Mouse (Mus musculus) embryonic facial prominence, embryonic 11.5 days (tissue): ENCODE results near the gene Ola1. TPM values are rescaled to one million over a fixed set of nuclear protein-coding genes. Genes with fewer than 3 reads are reported as not detected.

Source experiments
- ATAC-seq: fragments of 200-750 bp; cut with Nextera tagmentation; replicated peaks from 2 replicates; pipeline ENCODE4 v1.8.0; 2017; ENCODE audit warnings: low read depth; ENCODE audit not compliant: insufficient number of reproducible peaks, low FRiP score, low TSS enrichment
- DNase-seq: peaks from one replicate; pipeline ENCODE4 v3.0.0-alpha.2; 2015; ENCODE audit warnings: low spot score
- H3K27ac ChIP-seq: fragments of 300-500 bp; sonication (generic); replicated peaks from 2 replicates; pipeline ENCODE4 v1.5.1; 2014; ENCODE audit warnings: mild to moderate bottlenecking, low read depth, low read length, control low read depth
- H3K27me3 ChIP-seq: fragments of 300-500 bp; sonication (generic); 2 replicates; pipeline ENCODE4 v1.6.1; 2014; ENCODE audit warnings: mild to moderate bottlenecking, low read length, moderate library complexity, mixed read lengths; ENCODE audit not compliant: control insufficient read depth, insufficient read depth
- H3K36me3 ChIP-seq: fragments of 300-500 bp; sonication (generic); replicated peaks from 2 replicates; pipeline ENCODE4 v1.6.1; 2014; ENCODE audit warnings: low read depth, mild to moderate bottlenecking, low read length, moderate library complexity, mixed read lengths; ENCODE audit not compliant: control insufficient read depth, insufficient read depth
- H3K4me1 ChIP-seq: fragments of 300-500 bp; sonication (generic); 2 replicates; pipeline ENCODE4 v1.6.1; 2014; ENCODE audit warnings: low read length, mixed read lengths; ENCODE audit not compliant: control insufficient read depth, insufficient read depth
- H3K4me2 ChIP-seq: fragments of 300-500 bp; sonication (generic); 2 replicates; pipeline ENCODE4 v1.6.1; 2014; ENCODE audit warnings: low read depth, mild to moderate bottlenecking, control low read depth, low read length, moderate library complexity
- H3K4me3 ChIP-seq: fragments of 300-500 bp; sonication (generic); 2 replicates; pipeline ENCODE4 v1.5.1; 2014; ENCODE audit warnings: low read depth, low read length, control low read depth
- H3K9ac ChIP-seq: fragments of 300-500 bp; sonication (generic); replicated peaks from 2 replicates; pipeline ENCODE4 v1.6.1; 2014; ENCODE audit warnings: mild to moderate bottlenecking, control low read depth, low read length
- H3K9me3 ChIP-seq: fragments of 300-500 bp; sonication (generic); replicated peaks from 2 replicates; pipeline ENCODE4 v1.6.1; 2016; ENCODE audit warnings: mild to moderate bottlenecking, low read length, inconsistent platforms, mixed read lengths; ENCODE audit not compliant: control insufficient read depth
- WGBS: fragments of 180-500 bp; shearing (Covaris S2); extraction: QIAGEN DNeasy Blood & Tissue Kit; methylation state at CpG from one replicate; pipeline ENCODE4 v1.1.7; 2014; 5-methylcytosine and 5-hydroxymethylcytosine counted together
- polyA plus RNA-seq: library from polyadenylated mRNA; unstranded; fragments of >200 nt; fragmentation: Nextera tagmentation; extraction: Ambion mirVana; gene quantifications from 2 replicates; pipeline ENCODE4 v1.2.1, GENCODE M21; 2014

Gene Ola1
- polyA plus RNA-seq, 1 experiment from 2014 or later, result 117 TPM

- 51% methylated on average over 2 of the region's 2 CpGs for WGBS
- DNase-seq, result no peak
- Histone ChIP-seq H3K4me2 (no peak overlapping the region), H3K27me3 (no peaks in the 10 kb centered on the region), H3K9me3 (no peaks in the 10 kb centered on the region), H3K9ac (no peak overlapping the region), H3K4me3 (no peak overlapping the region), H3K4me1 (no peaks in the 10 kb centered on the region), H3K27ac (no peak overlapping the region), H3K36me3 (no peaks in the 10 kb centered on the region)
- no peak for ATAC-seq
These were observed 75.0 kb downstream of the Ola1 start for GRCm38 (mm10) chr2:73143732-73144131.

GRCm38 (mm10) chr2:73142832-73143470 lies 75.8 kb downstream of the Ola1 start:
- 20% methylated on average over 7 of the region's 7 CpGs for whole genome bisulfite sequencing
- Histone ChIP-seq H3K27ac (no peak overlapping the region), H3K36me3 (no peaks in the 10 kb centered on the region), H3K4me2 (no peak overlapping the region), H3K9me3 (no peaks in the 10 kb centered on the region), H3K4me3 (no peak overlapping the region), H3K27me3 (no peaks in the 10 kb centered on the region), H3K4me1 (no peaks in the 10 kb centered on the region), H3K9ac (no peak overlapping the region)
- DNase-seq, result peak; percentile 26
- 0 out of 2 replicates have a peak, but pooled peaks have one; percentile 52 for ATAC-seq

GRCm38 (mm10) chr2:73132897-73133296 lies 85.8 kb downstream of the Ola1 start:
- no peaks in the 10 kb centered on the region for H3K4me1 ChIP-seq
- DNase-seq, result no peak
- H3K27me3 ChIP-seq, result no peaks in the 10 kb centered on the region
- H3K4me3 ChIP-seq, result no peak overlapping the region
- H3K27ac ChIP-seq, result no peak overlapping the region
- H3K9me3 ChIP-seq, result no peaks in the 10 kb centered on the region
- H3K36me3 ChIP-seq, result no peaks in the 10 kb centered on the region
- no peak overlapping the region for H3K4me2 ChIP-seq
- WGBS, result 89% methylated on average over 2 of the region's 2 CpGs
- no peak for ATAC-seq
- H3K9ac ChIP-seq, result no peak overlapping the region

DNA sequence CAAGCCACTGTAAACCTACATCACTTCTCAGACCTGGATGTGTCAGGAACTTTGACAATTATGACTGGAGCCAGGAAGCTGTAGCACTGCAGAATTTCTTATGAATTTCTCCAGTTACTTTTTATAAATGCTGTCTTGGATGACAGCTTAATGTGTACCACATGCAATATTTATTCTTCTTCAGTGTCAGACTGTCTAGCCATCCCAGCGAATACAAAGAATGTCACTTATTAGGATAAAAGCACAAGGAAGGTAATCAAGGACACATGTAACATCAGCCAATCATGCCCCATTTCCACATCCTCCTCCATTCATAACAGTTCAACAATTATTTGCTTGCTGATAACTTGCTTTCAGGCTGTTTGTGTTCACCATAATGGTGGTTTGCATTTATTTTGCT lies 91.0 kb downstream of the Ola1 start:
- H3K27ac ChIP-seq, result no peak overlapping the region
- WGBS, result 42% methylated on average over 1 of the region's 1 CpGs
- no peak overlapping the region for H3K9ac ChIP-seq
- no peaks in the 10 kb centered on the region for H3K9me3 ChIP-seq
- H3K36me3 ChIP-seq, result no peaks in the 10 kb centered on the region
- DNase-seq, result peak; percentile 12
- H3K4me2 ChIP-seq, result no peak overlapping the region
- H3K4me3 ChIP-seq, result no peak overlapping the region
- H3K27me3 ChIP-seq, result no peaks in the 10 kb centered on the region
- no peaks in the 10 kb centered on the region for H3K4me1 ChIP-seq
- ATAC-seq, result no peak

DNA sequence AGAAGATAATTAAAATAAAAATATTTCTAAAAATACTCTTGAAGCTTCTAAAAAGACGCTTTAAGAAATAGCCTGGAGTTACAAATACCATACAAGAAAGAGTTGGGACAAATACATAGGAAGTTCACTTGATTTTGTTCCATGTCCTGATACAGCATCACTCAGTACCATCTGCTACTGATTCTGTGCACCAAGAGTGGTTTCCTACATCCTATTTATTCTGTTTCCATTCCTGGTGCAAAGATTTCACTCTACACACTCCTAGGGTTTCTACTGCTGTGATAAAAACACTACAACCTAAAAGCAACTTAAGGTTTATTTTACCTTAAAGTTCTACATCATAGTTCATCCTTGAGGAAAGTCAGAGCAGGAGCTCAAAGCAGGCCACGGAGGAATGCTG lies 99.9 kb downstream of the Ola1 start:
- Histone ChIP-seq H3K9ac (no peak overlapping the region), H3K4me3 (no peak overlapping the region), H3K36me3 (no peaks in the 10 kb centered on the region), H3K4me1 (no peaks in the 10 kb centered on the region), H3K27ac (no peak overlapping the region), H3K27me3 (no peaks in the 10 kb centered on the region), H3K4me2 (no peak overlapping the region), H3K9me3 (no peaks in the 10 kb centered on the region)
- no peak for ATAC-seq
- 79% methylated on average over 2 of the region's 2 CpGs for WGBS
- DNase-seq, result no peak

DNA sequence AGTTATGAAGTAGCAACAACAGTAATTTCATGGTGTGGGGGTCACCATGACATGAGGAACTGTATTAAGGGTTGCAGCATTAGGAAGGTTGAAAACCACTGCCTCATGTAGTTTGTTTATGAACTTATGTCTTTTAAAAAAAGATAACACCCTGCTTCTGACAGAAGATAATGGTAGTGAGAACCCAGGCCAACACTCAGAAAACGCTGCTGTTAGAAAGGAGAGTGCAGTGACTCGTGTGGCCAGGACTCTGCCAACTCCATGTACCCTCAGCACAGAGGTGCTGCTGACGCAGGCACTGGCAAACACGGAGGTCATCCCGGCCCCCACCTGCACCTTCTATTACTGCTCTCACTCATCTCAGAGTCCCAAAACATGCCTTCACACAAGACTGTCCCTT lies 111.6 kb downstream of the Ola1 start:
- H3K4me3 ChIP-seq, result no peak overlapping the region
- H3K9ac ChIP-seq, result no peak overlapping the region
- ATAC-seq (no peak), DNase-seq (no peak)
- no peak overlapping the region for H3K27ac ChIP-seq
- no peaks in the 10 kb centered on the region for H3K27me3 ChIP-seq
- H3K4me2 ChIP-seq, result no peak overlapping the region
- WGBS, result 89% methylated on average over 5 of the region's 5 CpGs
- H3K9me3 ChIP-seq, result no peaks in the 10 kb centered on the region
- H3K36me3 ChIP-seq, result no peaks in the 10 kb centered on the region
- no peaks in the 10 kb centered on the region for H3K4me1 ChIP-seq

DNA sequence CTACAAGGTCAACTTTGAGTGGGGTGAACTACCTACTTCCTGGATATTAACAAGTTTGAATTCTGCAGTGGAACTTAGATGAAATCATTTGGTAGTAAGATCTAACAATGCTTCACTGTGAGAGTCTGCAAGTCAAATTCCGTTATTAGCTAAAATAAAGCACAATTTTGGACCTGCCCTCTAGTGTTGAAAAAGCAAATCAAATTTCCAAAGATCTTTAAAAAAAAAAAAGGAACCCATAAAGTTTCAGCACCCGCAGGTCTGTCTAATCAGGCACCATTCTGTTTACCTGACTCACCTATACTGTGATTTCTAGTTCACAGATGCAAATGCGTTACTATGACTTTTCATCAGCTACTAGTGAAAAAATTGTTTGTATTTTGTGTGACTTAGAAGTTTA lies 122.2 kb downstream of the Ola1 start:
- H3K36me3 ChIP-seq, result no peaks in the 10 kb centered on the region
- no peak overlapping the region for H3K9ac ChIP-seq
- H3K4me2 ChIP-seq, result no peak overlapping the region
- no peak overlapping the region for H3K27ac ChIP-seq
- ATAC-seq (no peak), DNase-seq (no peak)
- H3K27me3 ChIP-seq, result no peaks in the 10 kb centered on the region
- WGBS, result 85% methylated on average over 3 of the region's 3 CpGs
- H3K4me1 ChIP-seq, result no peaks in the 10 kb centered on the region
- no peak overlapping the region for H3K4me3 ChIP-seq
- H3K9me3 ChIP-seq, result no peaks in the 10 kb centered on the region

DNA sequence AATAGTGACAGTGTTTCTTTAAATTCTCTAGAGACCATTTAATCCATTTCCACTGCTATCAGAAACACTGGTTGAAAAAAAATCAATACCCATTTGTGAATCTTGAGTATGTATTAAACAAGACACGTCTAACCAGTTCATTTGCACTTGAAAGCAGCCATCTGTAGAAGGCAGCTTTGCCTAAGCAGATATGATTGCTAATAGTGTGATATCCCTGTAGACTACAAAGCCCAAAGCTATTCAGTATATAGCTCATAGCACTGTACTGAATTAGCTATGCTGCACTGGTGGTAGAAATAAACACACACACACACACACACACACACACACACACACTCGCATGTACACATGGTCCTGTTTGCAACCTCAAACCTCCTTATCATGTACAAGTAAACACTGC lies 123.4 kb downstream of the Ola1 start:
- no peak for ATAC-seq
- Histone ChIP-seq H3K9ac (no peak overlapping the region), H3K27ac (no peak overlapping the region), H3K4me2 (no peak overlapping the region), H3K9me3 (no peaks in the 10 kb centered on the region), H3K27me3 (no peaks in the 10 kb centered on the region), H3K4me1 (no peaks in the 10 kb centered on the region), H3K4me3 (no peak overlapping the region), H3K36me3 (no peaks in the 10 kb centered on the region)
- 80% methylated on average over 2 of the region's 2 CpGs for WGBS
- DNase-seq, result no peak
